Mouse (Mus musculus): Measurements from ENCODE around the gene C1qtnf2. TPM values are rescaled to one million over a fixed set of nuclear protein-coding genes. Genes with fewer than 3 reads are reported as not detected.

The C1qtnf2 gene
- polyA plus RNA-seq, 1 experiment from 2014 or later, result 13.4 TPM

DNA sequence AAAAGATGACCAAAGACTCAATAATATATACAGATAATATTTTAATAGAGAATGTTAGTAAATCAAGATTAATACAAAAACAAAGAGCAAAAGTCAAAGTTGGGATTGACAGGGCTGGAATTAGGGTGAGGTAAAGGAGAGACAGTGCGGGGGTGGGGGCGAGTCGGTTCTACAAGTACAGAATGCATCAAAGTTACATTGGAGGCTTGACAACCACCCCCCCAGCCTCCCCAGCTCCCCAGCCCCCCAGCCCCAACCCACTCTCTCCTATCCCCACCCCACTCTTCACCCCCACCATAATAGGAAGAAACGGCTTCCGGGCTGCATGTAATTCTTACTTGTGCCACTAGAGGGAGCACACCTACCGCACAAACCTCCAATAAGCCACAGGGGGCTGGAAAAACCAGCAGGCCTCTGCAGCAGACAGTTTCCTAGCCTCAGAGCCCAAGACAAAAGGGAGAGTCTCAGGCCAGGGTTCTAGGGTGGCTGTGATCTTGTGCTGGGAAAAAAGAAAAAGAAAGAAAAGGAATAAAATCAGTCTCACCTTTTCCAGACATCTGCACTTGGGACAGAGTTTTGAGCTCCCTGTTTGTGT is 19.8 kb downstream of the C1qtnf2 start:
- Histone ChIP-seq H3K27ac (ENCODE audit: low read depth, low read length) (no peak overlapping the region), H3K9me3 (ENCODE audit: control insufficient read depth, low read length) (0 out of 2 replicates have a peak, but pooled peaks cover 3% of the 10 kb centered on the region), H3K4me2 (replicated peaks; ENCODE audit: low read depth, low read length) (no peak overlapping the region), H3K4me3 (ENCODE audit: low read length) (no peak overlapping the region), H3K4me1 (ENCODE audit: control insufficient read depth, insufficient read depth, low read length) (no peaks in the 10 kb centered on the region), H3K27me3 (ENCODE audit: control insufficient read depth, insufficient read depth, low read length) (no peaks in the 10 kb centered on the region), H3K36me3 (ENCODE audit: control insufficient read depth, insufficient read depth, low read length) (no peaks in the 10 kb centered on the region), H3K9ac (ENCODE audit: low read depth, low read length) (no peak overlapping the region)
- peak; percentile 69 for ATAC-seq (ENCODE audit: low FRiP score, low TSS enrichment)
- 19% methylated on average over 6 of the region's 6 CpGs for WGBS

DNA sequence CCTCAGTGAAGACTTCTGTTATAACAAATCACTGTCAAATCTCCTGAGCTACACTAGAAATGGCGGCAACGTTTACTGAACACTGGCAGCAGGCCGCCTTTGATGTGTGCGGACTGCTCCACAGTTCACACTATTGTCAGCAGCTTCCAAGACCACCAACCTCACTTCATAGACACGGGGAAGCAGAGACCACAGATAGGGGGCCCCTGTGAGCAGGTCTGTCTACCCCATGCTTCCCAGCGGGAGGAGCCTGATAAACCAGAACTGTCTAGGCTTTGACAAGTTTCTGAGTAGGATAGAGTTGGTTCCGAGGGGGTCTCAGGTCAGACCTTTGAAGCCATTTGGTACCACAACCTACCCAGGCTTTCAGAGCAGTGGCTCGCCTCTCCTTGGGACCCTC is 21.0 kb downstream of the C1qtnf2 start:
- Histone ChIP-seq H3K4me2 (replicated peaks; ENCODE audit: low read depth, low read length) (no peak overlapping the region), H3K4me1 (ENCODE audit: control insufficient read depth, insufficient read depth, low read length) (no peaks in the 10 kb centered on the region)
- ATAC-seq (ENCODE audit: low FRiP score, low TSS enrichment), result no peak

DNA sequence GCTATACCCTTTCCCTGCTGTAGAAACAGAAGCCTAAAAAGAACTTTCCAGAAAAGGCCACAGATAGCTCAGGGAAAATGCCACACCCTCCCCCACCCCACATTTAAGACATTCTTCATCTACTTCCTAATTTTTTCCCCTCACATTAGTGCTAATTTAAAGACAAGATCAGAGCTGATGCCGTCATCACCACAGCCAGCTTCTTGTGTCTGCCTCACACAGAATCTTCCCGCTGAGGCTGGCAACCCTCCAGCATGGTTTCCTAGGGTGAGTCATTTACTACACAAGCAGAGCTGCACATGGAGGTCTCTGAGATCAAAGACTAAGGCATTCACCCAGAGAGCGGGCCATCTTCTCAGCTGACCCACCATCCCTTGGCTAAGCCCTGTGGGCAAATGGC is 21.5 kb downstream of the C1qtnf2 start:
- 0 out of 2 replicates have a peak, but pooled peaks cover 3% of the 10 kb centered on the region for H3K9me3 ChIP-seq (ENCODE audit: control insufficient read depth, low read length)
- ATAC-seq (ENCODE audit: low FRiP score, low TSS enrichment), result no peak
- WGBS, result 57% methylated on average over 3 of the region's 3 CpGs
- no peaks in the 10 kb centered on the region for H3K27me3 ChIP-seq (ENCODE audit: control insufficient read depth, insufficient read depth, low read length)
- H3K4me2 ChIP-seq (replicated peaks; ENCODE audit: low read depth, low read length), result no peak overlapping the region
- no peak overlapping the region for H3K9ac ChIP-seq (ENCODE audit: low read depth, low read length)
- H3K36me3 ChIP-seq (ENCODE audit: control insufficient read depth, insufficient read depth, low read length), result no peaks in the 10 kb centered on the region
- H3K27ac ChIP-seq (ENCODE audit: low read depth, low read length), result no peak overlapping the region
- no peaks in the 10 kb centered on the region for H3K4me1 ChIP-seq (ENCODE audit: control insufficient read depth, insufficient read depth, low read length)
- no peak overlapping the region for H3K4me3 ChIP-seq (ENCODE audit: low read length)

More for the DNA sequence above, 21.0 kb downstream of the C1qtnf2 start:
- Histone ChIP-seq H3K27ac (ENCODE audit: low read depth, low read length) (no peak overlapping the region), H3K36me3 (ENCODE audit: control insufficient read depth, insufficient read depth, low read length) (no peaks in the 10 kb centered on the region), H3K9me3 (ENCODE audit: control insufficient read depth, low read length) (0 out of 2 replicates have a peak, but pooled peaks cover 3% of the 10 kb centered on the region), H3K27me3 (ENCODE audit: control insufficient read depth, insufficient read depth, low read length) (no peaks in the 10 kb centered on the region), H3K9ac (ENCODE audit: low read depth, low read length) (no peak overlapping the region), H3K4me3 (ENCODE audit: low read length) (no peak overlapping the region)
- 56% methylated on average over 8 of the region's 8 CpGs for WGBS

DNA sequence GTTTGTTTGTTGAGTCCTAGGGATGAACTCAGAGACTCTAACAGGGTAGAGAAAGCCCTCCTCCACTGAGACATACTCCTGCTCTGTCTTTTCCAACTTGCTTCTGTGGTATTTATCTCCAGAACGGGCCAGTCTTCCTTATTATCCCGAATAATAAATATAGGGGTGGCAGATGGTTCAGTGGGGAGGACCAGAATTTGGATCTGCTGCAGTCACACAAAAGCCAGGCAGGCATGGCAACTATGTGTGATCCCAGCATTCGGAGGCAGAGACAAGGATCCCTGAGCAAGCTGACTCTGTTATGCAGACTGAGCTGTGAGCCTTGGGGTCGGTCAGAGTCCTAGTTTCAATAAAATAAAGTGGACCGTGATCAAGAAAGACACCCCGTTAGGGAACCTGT is 27.2 kb downstream of the C1qtnf2 start:
- Histone ChIP-seq H3K9ac (ENCODE audit: low read depth, low read length) (no peak overlapping the region), H3K4me1 (ENCODE audit: control insufficient read depth, insufficient read depth, low read length) (no peaks in the 10 kb centered on the region), H3K27ac (ENCODE audit: low read depth, low read length) (no peak overlapping the region), H3K27me3 (ENCODE audit: control insufficient read depth, insufficient read depth, low read length) (no peaks in the 10 kb centered on the region), H3K4me3 (ENCODE audit: low read length) (no peak overlapping the region), H3K36me3 (ENCODE audit: control insufficient read depth, insufficient read depth, low read length) (no peaks in the 10 kb centered on the region), H3K9me3 (ENCODE audit: control insufficient read depth, low read length) (0 out of 2 replicates have a peak, but pooled peaks cover 3% of the 10 kb centered on the region), H3K4me2 (replicated peaks; ENCODE audit: low read depth, low read length) (no peak overlapping the region)
- ATAC-seq (ENCODE audit: low FRiP score, low TSS enrichment), result no peak
- WGBS, result 88% methylated on average over 6 of the region's 6 CpGs

DNA sequence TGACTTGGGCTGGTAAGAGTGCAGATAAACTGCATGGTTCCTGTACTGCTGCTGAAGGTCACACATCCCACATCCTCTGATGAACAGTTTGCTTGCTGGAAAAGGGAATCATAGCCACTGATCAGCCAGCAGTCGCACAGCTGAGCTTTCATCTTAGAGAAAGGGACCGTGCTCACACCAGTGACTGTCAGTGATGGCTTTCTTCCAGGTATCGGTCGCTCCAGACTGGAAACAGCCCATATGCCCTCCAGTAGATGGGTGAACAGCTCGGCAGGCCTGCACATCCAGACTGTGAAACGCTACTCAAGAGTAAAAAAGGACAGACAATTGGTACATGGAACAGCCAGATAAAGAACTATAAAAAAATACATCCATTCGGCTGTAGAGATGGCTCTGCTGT is 31.1 kb downstream of the C1qtnf2 start:
- no peaks in the 10 kb centered on the region for H3K36me3 ChIP-seq (ENCODE audit: control insufficient read depth, insufficient read depth, low read length)
- H3K4me3 ChIP-seq (ENCODE audit: low read length), result no peak overlapping the region
- H3K9ac ChIP-seq (ENCODE audit: low read depth, low read length), result no peak overlapping the region
- H3K27ac ChIP-seq (ENCODE audit: low read depth, low read length), result no peak overlapping the region
- 88% methylated on average over 7 of the region's 7 CpGs for WGBS
- no peaks in the 10 kb centered on the region for H3K4me1 ChIP-seq (ENCODE audit: control insufficient read depth, insufficient read depth, low read length)
- no peak for ATAC-seq (ENCODE audit: low FRiP score, low TSS enrichment)
- H3K9me3 ChIP-seq (ENCODE audit: control insufficient read depth, low read length), result no peaks in the 10 kb centered on the region
- no peak overlapping the region for H3K4me2 ChIP-seq (replicated peaks; ENCODE audit: low read depth, low read length)
- H3K27me3 ChIP-seq (ENCODE audit: control insufficient read depth, insufficient read depth, low read length), result no peaks in the 10 kb centered on the region

DNA sequence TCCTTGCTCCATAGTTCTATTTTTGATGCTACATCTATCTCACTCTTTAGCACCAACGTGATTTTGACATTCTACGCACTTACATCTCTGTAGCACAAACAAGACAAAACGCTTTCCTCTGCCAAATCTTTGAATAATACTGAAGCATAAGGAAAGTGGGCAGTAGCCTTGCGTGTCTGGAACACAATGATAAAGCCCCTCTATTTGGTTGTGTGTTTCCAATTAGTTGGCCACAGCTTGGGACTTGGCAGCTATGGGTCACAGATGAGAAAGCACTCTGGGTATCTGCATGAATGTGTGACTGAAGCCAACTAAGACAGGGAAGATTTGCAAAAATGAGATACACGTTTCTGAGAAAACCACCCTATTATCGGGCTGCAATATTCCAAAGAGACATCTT is 33.9 kb downstream of the C1qtnf2 start:
- no peaks in the 10 kb centered on the region for H3K4me1 ChIP-seq (ENCODE audit: control insufficient read depth, insufficient read depth, low read length)
- H3K27ac ChIP-seq (ENCODE audit: low read depth, low read length), result no peak overlapping the region
- 85% methylated on average over 6 of the region's 6 CpGs for WGBS
- no peak overlapping the region for H3K9ac ChIP-seq (ENCODE audit: low read depth, low read length)
- no peak overlapping the region for H3K4me3 ChIP-seq (ENCODE audit: low read length)
- H3K27me3 ChIP-seq (ENCODE audit: control insufficient read depth, insufficient read depth, low read length), result no peaks in the 10 kb centered on the region
- no peaks in the 10 kb centered on the region for H3K9me3 ChIP-seq (ENCODE audit: control insufficient read depth, low read length)
- ATAC-seq (ENCODE audit: low FRiP score, low TSS enrichment), result no peak
- H3K36me3 ChIP-seq (ENCODE audit: control insufficient read depth, insufficient read depth, low read length), result no peaks in the 10 kb centered on the region
- no peak overlapping the region for H3K4me2 ChIP-seq (replicated peaks; ENCODE audit: low read depth, low read length)

DNA sequence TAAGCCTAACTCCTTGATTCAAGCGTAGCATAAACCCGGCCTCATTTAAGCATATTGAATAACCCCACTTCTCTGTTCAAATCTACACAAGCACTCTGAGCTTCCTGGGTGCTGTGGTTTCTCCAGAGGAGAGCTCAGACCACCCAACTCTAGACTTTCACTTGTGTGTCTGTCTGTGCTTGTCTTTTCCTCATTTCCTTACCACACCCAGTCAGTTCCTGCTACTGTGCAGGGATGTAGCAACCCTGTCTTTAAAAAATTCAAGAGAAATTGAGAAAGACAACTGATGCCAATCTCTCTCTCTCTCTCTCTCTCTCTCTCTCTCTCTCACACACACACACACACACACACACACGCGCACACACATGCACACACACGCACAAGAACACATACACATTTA is 35.8 kb downstream of the C1qtnf2 start:
- H3K27me3 ChIP-seq (ENCODE audit: control insufficient read depth, insufficient read depth, low read length), result no peaks in the 10 kb centered on the region
- no peak for ATAC-seq (ENCODE audit: low FRiP score, low TSS enrichment)
- no peak overlapping the region for H3K27ac ChIP-seq (ENCODE audit: low read depth, low read length)
- no peaks in the 10 kb centered on the region for H3K9me3 ChIP-seq (ENCODE audit: control insufficient read depth, low read length)
- no peaks in the 10 kb centered on the region for H3K4me1 ChIP-seq (ENCODE audit: control insufficient read depth, insufficient read depth, low read length)
- H3K4me3 ChIP-seq (ENCODE audit: low read length), result no peak overlapping the region
- H3K9ac ChIP-seq (ENCODE audit: low read depth, low read length), result no peak overlapping the region
- no peak overlapping the region for H3K4me2 ChIP-seq (replicated peaks; ENCODE audit: low read depth, low read length)
- 89% methylated on average over 5 of the region's 5 CpGs for WGBS
- H3K36me3 ChIP-seq (ENCODE audit: control insufficient read depth, insufficient read depth, low read length), result no peaks in the 10 kb centered on the region

DNA sequence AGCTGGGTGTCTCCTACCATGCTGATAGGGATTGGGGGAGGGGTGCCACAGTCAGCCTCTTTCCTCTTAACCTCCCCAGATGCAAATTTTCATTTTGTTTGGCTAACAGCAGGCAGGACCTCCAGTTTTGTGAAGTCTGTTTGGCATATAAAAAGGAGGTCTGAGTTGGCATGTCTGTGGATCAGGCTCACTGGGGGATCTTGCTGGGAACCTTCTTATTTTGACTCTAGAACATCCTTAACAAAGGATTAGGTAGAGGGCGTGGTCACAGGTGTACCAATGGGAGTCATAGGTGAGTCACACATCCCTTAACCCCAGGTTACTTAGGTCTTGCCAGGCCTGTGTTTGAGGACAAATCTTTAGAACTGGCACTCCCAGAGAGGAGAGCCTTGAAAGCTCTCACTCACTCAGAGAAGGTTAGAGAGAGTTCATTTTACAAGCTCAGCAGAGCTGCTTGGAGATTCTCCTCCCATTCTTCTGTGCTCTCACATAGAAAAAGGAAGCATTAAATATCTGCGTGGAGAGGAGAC is 38.6 kb downstream of the C1qtnf2 start:
- H3K4me2 ChIP-seq (replicated peaks; ENCODE audit: low read depth, low read length), result no peak overlapping the region
- WGBS, result 73% methylated on average over 2 of the region's 2 CpGs

DNA sequence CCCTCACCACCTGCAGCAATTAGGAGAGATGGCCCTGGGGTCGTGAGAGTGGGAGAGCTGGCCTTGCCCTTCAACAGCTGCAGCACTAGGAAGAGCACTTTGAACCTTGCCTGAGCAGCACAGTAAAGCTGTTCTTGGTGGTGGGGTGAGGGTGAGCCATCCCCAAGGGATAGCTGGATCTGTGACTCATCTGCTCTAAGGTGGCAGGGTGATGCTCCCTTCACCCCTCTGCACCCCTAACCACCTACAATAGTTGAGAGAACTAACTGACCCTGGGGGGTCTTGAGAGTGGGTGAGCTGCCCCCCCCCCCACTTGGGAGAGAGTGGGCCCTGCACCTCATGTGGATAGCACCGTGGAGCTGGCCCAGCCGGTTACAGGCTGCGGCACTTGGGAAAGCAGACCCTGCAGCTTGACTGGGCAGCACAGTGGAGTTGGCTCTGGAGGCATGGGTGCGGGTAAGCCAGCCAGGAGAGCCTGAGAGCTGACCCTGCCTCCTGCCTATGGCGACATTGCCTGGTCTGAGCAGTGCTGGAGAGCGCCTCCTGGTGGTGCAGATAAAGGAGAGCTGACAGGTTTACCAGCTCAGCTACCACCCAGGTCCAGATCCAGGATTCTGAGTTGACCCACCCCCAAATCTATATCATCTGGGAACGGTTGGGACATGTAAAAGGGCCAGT is 42.4 kb downstream of the C1qtnf2 start:
- H3K4me2 ChIP-seq (replicated peaks; ENCODE audit: low read depth, low read length), result no peak overlapping the region
- peak; percentile 71; the same call in 1 of the 2 replicates for ATAC-seq (ENCODE audit: low FRiP score, low TSS enrichment)
- H3K27me3 ChIP-seq (ENCODE audit: control insufficient read depth, insufficient read depth, low read length), result no peaks in the 10 kb centered on the region
- H3K36me3 ChIP-seq (ENCODE audit: control insufficient read depth, insufficient read depth, low read length), result no peaks in the 10 kb centered on the region
- no peaks in the 10 kb centered on the region for H3K9me3 ChIP-seq (ENCODE audit: control insufficient read depth, low read length)
- H3K4me1 ChIP-seq (ENCODE audit: control insufficient read depth, insufficient read depth, low read length), result no peaks in the 10 kb centered on the region
- no peak overlapping the region for H3K4me3 ChIP-seq (ENCODE audit: low read length)
- H3K27ac ChIP-seq (ENCODE audit: low read depth, low read length), result no peak overlapping the region
- no peak overlapping the region for H3K9ac ChIP-seq (ENCODE audit: low read depth, low read length)
- WGBS, result 43% methylated on average over 8 of the region's 8 CpGs

More for the DNA sequence above, 38.6 kb downstream of the C1qtnf2 start:
- Histone ChIP-seq H3K9ac (ENCODE audit: low read depth, low read length) (no peak overlapping the region), H3K27me3 (ENCODE audit: control insufficient read depth, insufficient read depth, low read length) (no peaks in the 10 kb centered on the region), H3K4me1 (ENCODE audit: control insufficient read depth, insufficient read depth, low read length) (no peaks in the 10 kb centered on the region), H3K9me3 (ENCODE audit: control insufficient read depth, low read length) (no peaks in the 10 kb centered on the region), H3K4me3 (ENCODE audit: low read length) (no peak overlapping the region), H3K36me3 (ENCODE audit: control insufficient read depth, insufficient read depth, low read length) (no peaks in the 10 kb centered on the region), H3K27ac (ENCODE audit: low read depth, low read length) (no peak overlapping the region)
- no peak for ATAC-seq (ENCODE audit: low FRiP score, low TSS enrichment)

Data from kidney, embryonic 14.5 days (tissue).